Mouse (Mus musculus) limb, embryonic 10.5 days (tissue): Measurements from ENCODE around the gene Ang6. TPM values are rescaled to one million over a fixed set of nuclear protein-coding genes. Genes with fewer than 3 reads are reported as not detected.

Experiments
- polyA plus RNA-seq: library from polyadenylated mRNA; unstranded; fragments of >200 nt; fragmentation: Nextera tagmentation; extraction: Ambion mirVana; gene quantifications from 2 replicates; pipeline ENCODE4 v1.2.1, GENCODE M21; 2016

Gene Ang6
- polyA plus RNA-seq, 1 experiment from 2014 or later: not detected

Other genes with a start within 250 kb of the Ang6 start
- not detected in 2 replicates for gene Gm8180, start 217.5 kb downstream of the Ang6 start, polyA plus RNA-seq
- not detected in 2 replicates for gene Ear1, start 126.8 kb downstream of the Ang6 start, polyA plus RNA-seq
- not detected in 2 replicates for gene Ear10, start 78.7 kb downstream of the Ang6 start, polyA plus RNA-seq
- gene Gm8113, start 76.9 kb downstream of the Ang6 start, polyA plus RNA-seq: 10.9 and 13.5 TPM in 2 replicates
- gene Ang5, start 45.2 kb downstream of the Ang6 start, polyA plus RNA-seq: not detected in 2 replicates
- gene Ear2, start 100.4 kb upstream of the Ang6 start, polyA plus RNA-seq: not detected in 2 replicates
- not detected in 2 replicates for gene Gm3327, start 121.6 kb upstream of the Ang6 start, polyA plus RNA-seq
- gene Gm8212, start 195.4 kb upstream of the Ang6 start, polyA plus RNA-seq: not detected in 2 replicates
- not detected in 2 replicates for gene 4930503E14Rik, start 211.0 kb upstream of the Ang6 start, polyA plus RNA-seq